Mouse (Mus musculus) heart, postnatal 0 days (tissue): ENCODE data around the gene Tspyl1. TPM values are rescaled to one million over a fixed set of nuclear protein-coding genes. Genes with fewer than 3 reads are reported as not detected.

Experiments used
- ATAC-seq: fragments of 200-750 bp; cut with Nextera tagmentation; 2 replicates; pipeline ENCODE4 v1.8.0; 2017; ENCODE audit warnings: low read depth, moderate number of reproducible peaks, moderate library complexity; ENCODE audit not compliant: insufficient read depth
- DNase-seq: peaks from one replicate; pipeline ENCODE4 v3.0.0-alpha.2; 2016; ENCODE audit warnings: low spot score
- H3K27ac ChIP-seq: fragments of 300-500 bp; sonication (generic); 2 replicates; pipeline ENCODE4 v1.5.1; 2014; ENCODE audit warnings: low read depth, mild to moderate bottlenecking
- H3K27me3 ChIP-seq: fragments of 300-500 bp; sonication (generic); 2 replicates; pipeline ENCODE4 v1.6.1; 2014; ENCODE audit warnings: low read length, mixed read lengths; ENCODE audit not compliant: control insufficient read depth, insufficient read depth
- H3K36me3 ChIP-seq: fragments of 300-500 bp; sonication (generic); replicated peaks from 2 replicates; pipeline ENCODE4 v1.6.1; 2014; ENCODE audit warnings: low read length, mixed read lengths; ENCODE audit not compliant: control insufficient read depth, insufficient read depth
- H3K4me1 ChIP-seq: fragments of 300-500 bp; sonication (generic); 2 replicates; pipeline ENCODE4 v1.6.1; 2014; ENCODE audit warnings: antibody characterized with exemption; ENCODE audit not compliant: control insufficient read depth, insufficient read depth
- H3K4me2 ChIP-seq: fragments of 300-500 bp; sonication (generic); 2 replicates; pipeline ENCODE4 v1.6.1; 2014; ENCODE audit warnings: low read depth, mild to moderate bottlenecking, low read length, moderate library complexity
- H3K4me3 ChIP-seq: fragments of 300-500 bp; sonication (generic); 2 replicates; pipeline ENCODE4 v1.5.1; 2014; ENCODE audit warnings: low read depth, low read length
- H3K9ac ChIP-seq: fragments of 300-500 bp; sonication (generic); replicated peaks from 2 replicates; pipeline ENCODE4 v1.6.1; 2014; ENCODE audit warnings: low read depth, low read length, mixed read lengths
- H3K9me3 ChIP-seq: fragments of 300-500 bp; sonication (generic); replicated peaks from 2 replicates; pipeline ENCODE4 v1.6.1; 2016; ENCODE audit warnings: low read length; ENCODE audit not compliant: control insufficient read depth
- CTCF ChIP-seq: IDR thresholded peaks from 2 replicates; pipeline ENCODE4 v1.5.1; 2016; ENCODE audit warnings: antibody characterized with exemption, control low read depth, low read depth
- EP300 ChIP-seq: IDR thresholded peaks from 2 replicates; pipeline ENCODE4 v1.6.1; 2016; ENCODE audit warnings: antibody characterized with exemption, low read depth
- WGBS: fragments of 180-500 bp; shearing (Covaris S2); extraction: QIAGEN DNeasy Blood & Tissue Kit; methylation state at CpG from one replicate; pipeline ENCODE4 v1.1.7; 2014; 5-methylcytosine and 5-hydroxymethylcytosine counted together
- polyA plus RNA-seq: library from polyadenylated mRNA; unstranded; fragments of >200 nt; fragmentation: Nextera tagmentation; extraction: Ambion mirVana; gene quantifications from 2 replicates; pipeline ENCODE4 v1.2.1, GENCODE M21; 2015
- total RNA-seq: library from RNA; depleted of rRNA; stranded (reverse); fragments of >200 nt; gene quantifications from 2 replicates; pipeline ENCODE4 v1.2.3, GENCODE M21; 2014; ENCODE audit warnings: low replicate concordance

The Tspyl1 gene
- total and polyA plus RNA-seq, 2 experiments from 2014 or later = 56.3 to 61.2 TPM

DNA sequence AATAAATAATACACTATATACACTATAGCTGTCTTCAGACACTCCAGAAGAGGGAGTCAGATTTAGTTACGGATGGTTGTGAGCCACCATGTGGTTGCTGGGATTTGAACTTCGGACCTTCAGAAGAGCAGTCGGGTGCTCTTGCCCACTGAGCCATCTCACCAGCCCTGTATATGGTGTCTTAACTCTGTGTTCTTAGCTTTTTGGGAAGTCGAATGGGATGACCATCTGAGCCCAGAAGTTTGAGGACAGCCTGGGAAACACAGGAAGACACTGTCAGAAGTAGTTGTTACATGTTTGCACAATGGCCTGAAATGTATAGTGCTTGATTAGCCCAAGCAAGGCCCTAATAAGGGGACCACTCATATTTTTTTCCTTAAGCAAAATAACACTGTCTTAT lies 16.9 kb upstream of the Tspyl1 start:
- Histone ChIP-seq H3K9ac (no peak overlapping the region), H3K4me3 (no peak overlapping the region), H3K36me3 (no peaks in the 10 kb centered on the region), H3K27me3 (no peaks in the 10 kb centered on the region), H3K9me3 (no peaks in the 10 kb centered on the region), H3K27ac (no peak overlapping the region), H3K4me1 (no peaks in the 10 kb centered on the region), H3K4me2 (no peak overlapping the region)
- 89% methylated on average over 4 of the region's 4 CpGs for WGBS
- no peak for TF ChIP-seq EP300
- TF ChIP-seq CTCF = no peak
- no peak for ATAC-seq
- DNase-seq = no peak

DNA sequence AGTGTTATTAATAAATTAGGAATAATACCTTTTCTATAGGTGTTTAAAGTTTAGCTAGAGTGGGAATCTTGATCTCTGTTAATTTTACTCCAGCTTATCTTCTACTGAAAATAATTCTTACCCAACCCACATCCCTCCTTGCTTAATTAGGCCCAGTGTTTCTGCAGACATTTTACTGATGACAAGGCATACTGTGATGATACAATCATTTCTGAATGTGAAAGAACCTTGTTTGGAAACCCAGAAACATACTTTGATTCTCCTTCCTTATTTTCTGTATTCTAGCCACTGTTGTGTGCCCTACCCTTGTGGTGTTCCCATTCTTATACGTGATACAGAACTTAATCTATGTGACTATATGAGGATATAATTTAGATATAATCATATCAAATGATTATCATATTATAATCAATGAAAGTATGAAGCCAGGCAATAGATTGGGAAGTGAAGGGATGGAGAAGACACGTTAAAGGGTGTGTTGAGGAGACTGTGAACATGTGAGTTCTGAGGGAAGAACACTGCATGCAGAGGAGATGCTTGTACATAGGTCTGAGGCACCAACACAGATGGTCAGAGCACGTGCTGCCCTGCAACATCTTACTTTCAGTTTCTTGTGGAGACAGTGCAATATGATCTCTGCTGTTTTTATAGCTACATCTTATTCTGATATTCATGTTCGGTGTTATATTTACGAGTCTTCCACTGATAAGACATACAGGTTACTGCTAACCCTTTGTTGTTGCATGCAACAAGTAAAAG lies 14.5 kb upstream of the Tspyl1 start:
- Histone ChIP-seq H3K4me2 (no peak overlapping the region), H3K9me3 (no peaks in the 10 kb centered on the region), H3K36me3 (no peaks in the 10 kb centered on the region), H3K4me3 (no peak overlapping the region), H3K27me3 (no peaks in the 10 kb centered on the region), H3K27ac (no peak overlapping the region), H3K4me1 (0 out of 2 replicates have a peak, but pooled peaks cover 7% of the 10 kb centered on the region), H3K9ac (no peak overlapping the region)
- no peak for ATAC-seq
- no peak for TF ChIP-seq CTCF
- TF ChIP-seq EP300 = no peak
- 66% methylated on average over 5 of the region's 5 CpGs for WGBS
- no peak for DNase-seq

DNA sequence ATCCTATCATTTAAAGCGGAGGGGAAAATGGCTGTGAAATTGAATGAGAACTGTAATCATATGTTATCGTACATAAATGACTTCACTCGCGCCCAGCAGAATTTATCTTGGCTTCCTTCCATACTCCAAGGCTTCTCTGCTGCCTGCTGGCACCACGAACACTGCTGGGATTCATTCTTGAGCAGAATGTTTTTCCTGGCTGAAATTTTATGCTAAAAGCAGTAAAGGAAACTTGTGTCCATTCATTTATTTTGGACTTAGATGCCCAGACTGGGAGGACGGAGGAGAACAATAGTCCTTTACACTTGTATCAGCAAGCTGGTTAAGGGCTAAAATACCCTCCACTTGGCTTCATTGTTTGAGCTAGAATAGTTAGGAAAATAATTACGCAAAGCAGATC lies 10.3 kb upstream of the Tspyl1 start:
- WGBS = 14% methylated on average over 7 of the region's 7 CpGs
- TF ChIP-seq CTCF (no peak), EP300 (no peak)
- DNase-seq (peak; percentile 78), ATAC-seq (peak; percentile 72)
- Histone ChIP-seq H3K9me3 (no peaks in the 10 kb centered on the region), H3K27me3 (no peaks in the 10 kb centered on the region), H3K36me3 (no peaks in the 10 kb centered on the region), H3K4me3 (no peak overlapping the region), H3K27ac (peak overlapping the region; percentile 70), H3K4me2 (peak overlapping the region; percentile 37), H3K4me1 (0 out of 2 replicates have a peak, but pooled peaks cover 7% of the 10 kb centered on the region), H3K9ac (peak overlapping the region; percentile 5; the same call in 1 of the 2 replicates)

DNA sequence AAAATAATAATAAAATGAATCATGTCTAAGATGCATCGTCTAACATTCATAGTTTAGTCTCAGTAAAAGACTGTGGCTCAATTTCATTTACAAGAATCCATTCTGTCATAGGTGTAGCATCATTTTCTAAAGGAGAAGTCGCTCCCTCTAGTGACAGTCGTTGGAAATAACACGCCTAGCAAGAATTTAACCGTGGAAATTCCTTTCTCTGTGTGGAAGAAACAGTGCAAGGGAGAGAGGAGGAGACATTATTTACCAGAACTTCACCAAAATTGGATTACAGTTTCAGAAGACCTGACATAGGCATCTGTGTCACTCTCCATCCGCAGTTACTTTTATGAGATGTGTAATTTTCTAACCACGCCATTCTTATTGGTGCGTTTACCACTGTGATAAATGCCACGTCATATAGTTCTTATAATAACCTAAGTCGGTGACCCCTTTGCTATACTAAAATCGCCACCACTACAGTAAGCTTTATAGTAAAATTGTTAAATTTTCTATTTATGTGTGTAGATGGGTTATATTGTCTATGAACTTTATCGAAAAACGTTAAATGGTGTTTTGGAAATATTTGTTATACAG lies 1.3 kb upstream of the Tspyl1 start:
- peak overlapping the region; percentile 38; the same call in 1 of the 2 replicates for H3K27ac ChIP-seq
- 0 out of 2 replicates have a peak overlapping the region, but pooled peaks have one; percentile 29 for H3K9ac ChIP-seq

DNA sequence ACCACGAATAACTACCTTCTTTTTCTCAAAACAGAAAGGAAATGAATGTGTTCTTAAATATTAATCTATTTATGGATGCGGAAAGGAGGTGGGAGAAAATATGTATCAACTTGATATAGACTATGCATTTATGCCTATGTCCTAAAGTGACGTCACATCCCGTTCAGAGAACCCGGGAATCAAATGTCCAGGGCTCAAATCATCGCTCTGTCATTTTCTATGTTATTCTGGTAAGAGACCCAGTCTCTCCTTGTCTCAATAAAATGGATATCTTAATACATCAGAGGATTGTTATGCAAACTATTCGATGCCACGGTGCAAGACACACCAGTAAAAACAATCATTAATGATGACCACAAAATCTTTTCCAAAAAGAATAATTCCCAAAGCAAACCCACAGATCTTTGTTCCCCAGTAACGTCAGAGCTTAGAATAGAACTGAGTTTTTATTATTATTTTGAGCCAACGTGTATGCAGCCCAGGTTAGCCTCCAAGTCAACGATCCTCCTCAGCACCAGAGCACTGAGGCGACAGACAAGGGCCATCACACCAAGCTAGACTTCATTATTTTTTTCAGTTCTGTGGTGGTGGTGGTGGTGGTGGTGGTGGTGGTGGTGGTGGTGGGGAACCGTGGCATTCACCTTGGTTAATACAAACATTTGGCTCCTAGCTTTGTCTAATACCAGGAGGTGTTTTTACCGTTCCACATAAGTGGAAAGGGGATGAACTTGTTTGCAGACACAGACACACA lies 604 bp upstream of the Tspyl1 start:
- H3K27ac ChIP-seq = peak overlapping the region; percentile 88
- DNase-seq (no peak), ATAC-seq (peak; percentile 22; the same call in 1 of the 2 replicates)
- peak overlapping the region; percentile 93 for H3K9ac ChIP-seq
- TF ChIP-seq CTCF (no peak), EP300 (no peak)
- H3K9me3 ChIP-seq = no peaks in the 10 kb centered on the region
- no peaks in the 10 kb centered on the region for H3K27me3 ChIP-seq
- H3K36me3 ChIP-seq = no peaks in the 10 kb centered on the region
- peaks cover 21% of the 10 kb centered on the region for H3K4me1 ChIP-seq
- WGBS = 9% methylated on average over 14 of the region's 14 CpGs
- H3K4me2 ChIP-seq = peak overlapping the region; percentile 69
- H3K4me3 ChIP-seq = peak overlapping the region; percentile 89

More for the DNA sequence above, 1.3 kb upstream of the Tspyl1 start:
- peaks cover 21% of the 10 kb centered on the region for H3K4me1 ChIP-seq
- ATAC-seq (no peak), DNase-seq (peak; percentile 84)
- H3K4me2 ChIP-seq = peak overlapping the region; percentile 69
- no peaks in the 10 kb centered on the region for H3K9me3 ChIP-seq
- TF ChIP-seq EP300 (no peak), CTCF (peak; percentile 80)
- H3K4me3 ChIP-seq = peak overlapping the region; percentile 36
- H3K36me3 ChIP-seq = no peaks in the 10 kb centered on the region
- 20% methylated on average over 13 of the region's 13 CpGs for WGBS
- H3K27me3 ChIP-seq = no peaks in the 10 kb centered on the region
